Mouse (Mus musculus) lung, postnatal 36 days (tissue): Measurements from ENCODE around the gene Esam.
A peak's percentile ranks its signal among the peaks of the same experiment; 100 is the strongest.

Experiments
- DNase-seq: peaks from one replicate; pipeline ENCODE4 v3.0.0; 2022; ENCODE audit warnings: mixed read lengths

Esam gene

GRCm38 (mm10) chr9:37527396-37528224, at the start of gene Esam:
Esam (plus strand) TSS chr9:37528078.
- peak; percentile 93 for DNase-seq

GRCm38 (mm10) chr9:37485146-37485545, 42.7 kb upstream of the Esam start:
- DNase-seq, result no peak

DNA sequence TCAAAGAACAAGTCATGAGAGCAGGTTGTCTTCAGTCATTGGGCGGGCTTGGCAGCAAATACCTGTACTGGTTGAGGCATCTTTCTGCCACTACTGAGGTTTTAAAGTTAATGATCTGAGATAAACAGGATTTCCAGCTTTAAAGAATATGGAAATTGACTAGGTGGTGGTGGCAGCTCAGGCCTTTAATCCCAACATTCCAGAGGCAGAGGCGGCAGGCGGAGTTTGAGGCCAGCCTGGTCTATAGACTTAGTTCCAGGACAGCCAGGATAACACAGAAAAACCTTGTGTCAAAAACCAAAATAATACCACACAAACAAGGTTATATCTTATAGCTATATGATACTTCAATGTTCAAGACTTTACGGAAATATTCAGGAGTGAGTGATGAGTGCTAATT, 39.8 kb upstream of the Esam start:
- no peak for DNase-seq

GRCm38 (mm10) chr9:37488611-37489396, 39.1 kb upstream of the Esam start, which contains the start of gene Msantd2:
Msantd2 (plus strand) TSS chr9:37489319.
- DNase-seq, result peak; percentile 91

- peak; percentile 47 for DNase-seq
These were observed 38.3 kb upstream of the Esam start for GRCm38 (mm10) chr9:37489446-37490120.

DNA sequence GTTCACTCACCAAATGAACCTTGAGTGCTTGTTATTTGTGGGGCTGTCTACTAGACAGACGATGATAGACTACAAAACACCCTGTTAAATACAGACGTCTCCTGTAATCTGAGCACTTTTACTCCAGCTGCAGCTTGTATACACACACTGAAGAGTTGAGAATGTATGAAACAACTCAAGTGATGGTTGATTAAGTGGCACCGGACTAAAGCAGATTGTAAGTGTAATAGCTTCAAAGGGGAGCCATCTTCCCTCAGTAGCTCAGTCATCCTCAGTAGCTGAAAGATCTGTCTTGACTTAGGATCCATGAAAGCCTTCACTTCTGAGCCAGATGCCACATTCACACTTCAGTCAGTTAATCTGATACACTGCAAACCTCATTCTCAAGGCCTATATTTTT, 32.1 kb upstream of the Esam start:
- peak; percentile 61 for DNase-seq

DNA sequence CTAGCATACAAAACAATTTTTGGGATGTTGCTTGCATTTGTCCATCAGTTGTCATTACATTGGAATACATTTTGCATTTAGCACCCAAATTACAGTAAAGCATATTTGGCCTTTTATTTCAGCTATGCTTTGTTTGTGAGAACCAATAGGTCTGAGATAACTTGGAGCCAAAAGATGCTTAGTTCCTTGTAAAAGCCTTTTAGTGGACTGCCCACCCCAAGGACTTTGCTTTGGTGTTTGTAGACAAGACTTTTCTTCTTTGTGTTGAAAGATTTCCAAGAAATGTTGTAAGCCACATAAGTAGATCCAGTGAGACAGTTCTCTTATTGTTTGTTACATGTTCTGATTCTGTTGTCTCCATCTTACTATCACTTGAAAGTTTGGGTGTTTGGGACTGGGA, 31.6 kb upstream of the Esam start:
- DNase-seq, result no peak

- DNase-seq, result no peak
These were observed 27.7 kb upstream of the Esam start for GRCm38 (mm10) chr9:37500201-37500600.

DNA sequence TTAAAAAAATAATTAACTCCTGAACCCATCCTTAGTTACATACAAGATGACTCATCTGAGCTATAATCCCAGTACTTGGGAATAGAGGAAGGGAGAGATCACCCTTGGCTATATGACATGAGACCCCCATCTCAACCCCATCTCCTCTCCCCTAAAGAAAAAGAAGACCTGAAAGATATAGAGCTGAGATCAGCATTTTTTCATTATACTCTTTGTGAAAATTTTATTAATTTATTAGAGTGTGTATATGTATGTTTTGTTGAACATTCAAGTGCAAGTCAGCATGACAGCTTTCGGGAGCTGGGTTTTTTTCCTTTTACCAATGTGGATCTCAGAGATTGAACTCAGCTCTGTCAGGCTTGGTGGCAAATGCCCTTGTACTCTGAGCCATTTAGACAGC, 26.7 kb upstream of the Esam start:
- no peak for DNase-seq

- no peak for DNase-seq
These were observed 23.5 kb upstream of the Esam start for GRCm38 (mm10) chr9:37504348-37504747.

DNA sequence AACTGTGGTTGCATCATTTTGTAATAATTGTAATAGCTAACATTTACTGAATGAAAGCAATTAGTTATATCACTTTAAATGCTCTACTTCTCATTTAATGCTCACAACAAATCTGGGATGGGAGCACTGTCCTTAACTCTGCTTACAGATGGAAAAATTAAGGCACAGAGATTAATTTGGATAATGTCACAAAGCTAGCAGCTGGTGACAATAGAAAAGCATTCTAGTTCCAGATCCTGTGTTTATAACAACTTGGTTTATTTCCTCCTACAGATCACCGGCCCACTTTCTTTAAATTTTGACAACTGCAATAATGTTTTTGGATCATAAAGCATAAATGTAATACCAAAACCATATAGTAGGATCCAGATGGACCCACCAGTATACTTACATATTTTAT, 21.9 kb upstream of the Esam start:
- no peak for DNase-seq

DNA sequence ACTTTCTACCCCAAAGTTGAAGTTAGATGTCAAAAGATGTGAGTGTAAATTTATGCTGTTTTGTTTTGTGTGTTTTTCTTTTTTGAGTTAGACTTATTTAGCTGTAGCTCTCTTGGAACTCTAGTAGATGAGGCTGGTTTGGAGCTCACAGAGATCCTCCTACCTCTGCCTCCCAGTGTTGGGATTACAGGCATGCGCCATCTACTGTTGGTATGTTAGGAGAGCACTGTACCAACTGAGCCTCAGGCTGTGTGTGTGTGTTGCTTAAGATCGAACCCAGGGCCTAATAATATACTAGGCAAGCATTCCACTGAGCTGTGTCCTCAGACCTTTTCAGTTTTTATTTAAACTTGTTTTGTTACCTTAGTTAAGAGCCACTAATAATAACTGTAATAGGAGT, 15.8 kb upstream of the Esam start:
- no peak for DNase-seq

GRCm38 (mm10) chr9:37514456-37514855, 13.4 kb upstream of the Esam start:
- DNase-seq, result no peak

DNA sequence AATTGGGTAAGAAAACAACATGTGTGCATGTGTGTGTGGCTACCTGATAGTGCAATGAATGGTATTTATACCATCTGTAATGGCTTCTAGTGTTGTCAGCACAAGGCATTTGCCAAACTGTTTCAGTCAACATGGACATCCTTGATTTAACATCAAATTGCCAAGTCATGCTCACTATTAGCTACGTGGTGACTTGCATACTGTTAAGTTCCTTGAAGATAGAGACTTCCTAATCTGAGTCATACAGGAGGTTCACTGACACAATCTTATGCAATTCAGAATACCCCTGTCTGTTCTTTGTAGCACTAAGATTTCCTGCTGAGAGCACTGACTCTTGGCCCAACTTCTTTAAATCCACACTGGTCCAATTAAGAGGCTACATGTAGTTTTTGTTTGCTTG, 10.4 kb upstream of the Esam start:
- DNase-seq, result no peak

DNA sequence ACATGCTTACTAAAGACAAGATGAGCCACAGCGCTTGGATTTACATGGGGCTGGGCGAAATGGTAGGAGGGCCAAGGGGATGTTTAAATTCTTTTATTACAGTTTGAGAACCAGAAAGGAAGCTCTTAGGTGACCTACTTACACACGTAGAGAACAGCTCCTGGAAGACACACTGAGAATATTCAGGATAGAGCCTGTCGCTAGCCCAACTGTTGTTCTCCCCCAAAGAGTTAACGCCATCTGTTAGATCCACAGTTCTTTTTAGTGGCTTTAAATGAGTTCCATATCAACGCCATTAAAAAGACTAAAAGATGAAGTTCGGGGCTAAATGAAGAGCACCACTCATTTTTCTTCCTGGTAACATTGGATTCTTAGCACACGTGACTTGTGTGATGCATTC, 8.9 kb upstream of the Esam start:
- no peak for DNase-seq

GRCm38 (mm10) chr9:37519995-37520394, 7.9 kb upstream of the Esam start:
- no peak for DNase-seq

GRCm38 (mm10) chr9:37525461-37525860, 2.4 kb upstream of the Esam start:
- no peak for DNase-seq

DNA sequence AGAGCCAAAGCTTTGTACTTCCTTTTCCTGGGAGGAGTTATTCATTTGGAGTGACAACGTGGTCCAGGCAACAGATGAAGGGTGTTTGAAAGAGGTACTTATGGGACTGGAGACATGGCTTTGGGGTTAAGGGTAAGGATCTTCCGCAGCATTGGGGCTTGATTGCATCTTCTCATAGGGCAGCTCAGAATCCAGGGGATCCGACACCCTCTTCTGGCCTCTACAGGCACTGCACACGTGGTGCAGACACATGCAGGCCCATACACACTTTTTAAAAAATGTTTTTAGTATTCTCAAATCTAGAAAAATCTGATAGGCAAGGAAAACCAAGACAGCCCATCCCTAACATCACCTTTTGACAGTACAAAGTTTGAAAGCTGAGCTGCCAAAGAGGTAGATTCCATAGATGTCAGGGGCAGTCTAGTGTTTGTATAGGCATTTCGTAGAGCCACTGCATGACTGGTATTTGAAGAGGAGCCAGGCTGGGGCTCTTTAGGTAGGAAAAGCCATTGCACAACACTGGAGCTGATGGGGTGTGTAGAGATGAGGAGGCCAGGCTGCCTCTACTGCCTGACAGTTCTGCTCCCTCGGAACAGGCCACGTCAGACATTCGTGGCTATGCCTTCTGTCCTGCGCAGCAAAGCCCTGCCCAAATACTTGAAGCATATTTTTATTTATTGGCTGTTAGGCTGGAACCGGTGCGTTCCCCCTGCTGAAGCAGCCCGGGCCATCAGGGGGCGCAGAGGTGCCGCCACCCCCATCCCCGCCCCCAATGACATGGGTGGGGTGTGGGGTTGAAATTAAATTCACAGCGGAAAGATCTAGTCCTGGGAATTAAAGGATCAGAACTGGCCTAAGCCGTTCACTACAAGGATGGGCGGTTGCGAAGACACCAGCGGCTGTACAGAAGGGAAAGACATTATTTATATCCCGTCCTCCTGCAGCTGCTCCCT, 1.2 kb upstream of the Esam start:
- peak; percentile 85 for DNase-seq

DNA sequence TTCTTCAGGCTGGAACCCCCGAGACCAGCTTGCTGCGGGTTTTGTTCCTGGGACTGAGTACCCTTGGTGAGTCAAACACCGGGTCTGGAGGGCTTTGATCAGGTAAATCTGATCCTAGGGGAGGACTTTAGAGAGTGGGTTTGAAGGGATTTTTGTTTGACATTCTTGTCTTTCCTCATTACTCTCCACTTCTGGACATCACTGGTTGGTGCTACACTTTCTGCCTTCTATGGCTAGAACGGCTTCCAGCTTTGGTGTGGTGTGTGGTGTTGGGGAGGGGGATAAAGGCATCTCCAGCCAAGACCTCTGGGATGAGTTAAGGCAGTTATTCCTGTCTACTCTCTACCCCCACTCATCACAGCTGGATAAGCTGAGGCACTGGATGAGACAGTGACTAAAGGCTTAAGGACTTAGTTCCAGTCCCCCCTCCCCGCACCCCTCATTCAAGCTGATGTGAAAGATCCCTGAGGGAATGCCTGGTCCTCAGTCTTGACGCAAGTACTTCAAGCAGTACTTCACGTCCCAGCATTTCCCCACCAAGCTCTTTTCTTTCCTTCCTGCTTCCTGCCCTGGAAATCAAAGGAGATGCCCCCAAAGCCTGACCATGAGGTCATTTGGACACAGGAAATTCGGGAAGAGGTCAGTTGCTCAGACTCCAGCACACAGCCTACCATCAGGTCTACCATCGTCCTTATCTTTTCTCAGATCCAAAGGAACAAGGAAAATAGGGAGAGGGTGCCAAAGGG, 520 bp downstream of the Esam start:
- peak; percentile 77 for DNase-seq

DNA sequence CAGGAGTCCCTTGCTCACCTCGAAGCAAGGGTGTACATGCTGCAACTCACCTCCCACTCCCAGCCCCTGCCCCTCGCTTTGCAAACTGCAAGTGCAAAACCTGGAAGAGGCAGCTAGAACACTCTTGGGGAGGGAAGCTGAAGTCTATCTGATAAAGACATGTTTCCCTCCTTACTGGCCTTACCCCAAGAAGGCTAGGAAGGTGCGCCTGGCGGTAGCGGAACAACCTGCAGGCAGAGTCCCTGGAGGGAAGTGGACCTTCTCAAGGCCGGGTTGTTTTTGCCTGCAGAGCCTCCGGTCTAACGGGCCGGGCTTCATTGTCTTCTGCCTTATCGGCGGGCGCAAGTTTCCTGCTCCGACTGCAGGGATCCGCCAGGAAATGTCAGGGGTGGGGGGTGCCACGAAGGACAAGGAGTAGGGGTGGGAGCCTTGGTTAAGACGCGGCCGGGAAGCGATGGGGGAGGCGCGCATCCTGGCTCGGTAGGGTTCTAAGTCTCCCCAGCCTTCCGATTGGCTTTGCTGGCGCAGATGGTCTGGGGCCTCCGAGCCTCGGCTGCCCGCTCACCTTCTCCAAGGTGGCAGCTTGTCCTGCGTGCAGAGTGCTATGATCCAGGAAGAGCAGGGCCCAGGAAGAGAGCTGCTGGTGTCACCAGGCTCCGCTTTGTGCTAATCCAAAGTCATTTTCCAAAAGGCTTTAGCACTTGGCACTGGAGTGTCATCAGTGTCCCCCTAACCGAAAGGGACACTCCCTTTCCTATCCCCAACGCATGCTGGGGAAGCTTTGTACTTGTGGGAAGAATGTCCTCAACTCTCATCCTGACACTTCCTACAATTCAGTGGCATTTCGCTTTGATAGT, 2.4 kb downstream of the Esam start:
- peak; percentile 92 for DNase-seq
